Mouse (Mus musculus) inflammation-experienced regulatory T-cells, adult 6 months (primary cell): ENCODE data around the gene Olfr1501. TPM values are rescaled to one million over a fixed set of nuclear protein-coding genes. Genes with fewer than 3 reads are reported as not detected.
"Not testable (repeated sequence)": the region's sequence is repeated elsewhere in the genome, so short reads cannot be mapped to it uniquely, and the experiment has no call there.

Experiments used
- ATAC-seq: one replicate; pipeline ENCODE4 v1.8.0; 2017
- polyA plus RNA-seq, 3 experiments: library from polyadenylated mRNA; unstranded; fragments of 100-300 nt; shearing (Covaris generic); gene quantifications; one replicate each; pipeline ENCODE4 v1.2.1; 2017

Olfr1501 gene
- polyA plus RNA-seq: not detected

DNA sequence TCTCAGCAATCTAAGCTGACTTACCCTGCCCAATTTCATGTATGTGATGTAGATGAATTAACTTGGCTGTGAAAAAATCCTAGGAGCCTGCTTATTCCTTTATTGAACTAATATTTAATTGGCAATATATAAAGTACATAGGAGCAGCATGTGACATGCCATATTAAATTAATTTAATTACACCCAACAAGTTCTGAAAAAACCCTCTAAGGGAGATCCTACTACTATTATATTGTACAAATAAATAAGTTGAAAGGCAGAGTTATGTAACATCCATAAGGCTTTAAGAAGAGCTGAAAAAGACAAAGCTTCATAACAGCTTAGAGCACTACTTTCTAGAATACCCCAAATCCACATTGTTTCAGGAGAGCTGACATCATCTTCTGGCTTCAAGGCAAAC, at the start of gene Olfr1501:
Gene Olfr1501 (minus strand): TSS at position 101 of the 400 bp plus-strand sequence.
- ATAC-seq: not testable (repeated sequence)

DNA sequence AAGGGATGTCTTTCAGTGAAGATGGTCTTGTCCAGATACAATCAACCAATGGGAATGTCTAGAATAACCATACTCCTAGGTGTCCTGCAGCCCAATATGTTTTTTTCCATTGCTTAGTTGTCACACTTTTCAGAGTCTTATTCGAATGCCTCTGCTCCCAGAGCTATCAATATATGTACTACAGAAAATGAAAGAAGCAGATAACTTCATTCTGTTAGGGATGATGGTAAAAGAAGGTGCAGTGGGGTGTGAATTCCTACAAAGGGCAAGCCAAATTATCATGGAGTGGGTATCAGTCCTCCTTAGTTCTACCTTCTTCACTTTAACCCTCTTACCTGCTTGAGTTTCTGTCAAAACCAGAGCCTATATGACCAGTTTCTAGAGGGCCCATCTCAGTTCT, 47.3 kb upstream of the Olfr1501 start, which contains the start of gene Olfr1504:
Gene Olfr1504 (minus strand): TSS at position 101 of the 400 bp plus-strand sequence.
- no peak for ATAC-seq

DNA sequence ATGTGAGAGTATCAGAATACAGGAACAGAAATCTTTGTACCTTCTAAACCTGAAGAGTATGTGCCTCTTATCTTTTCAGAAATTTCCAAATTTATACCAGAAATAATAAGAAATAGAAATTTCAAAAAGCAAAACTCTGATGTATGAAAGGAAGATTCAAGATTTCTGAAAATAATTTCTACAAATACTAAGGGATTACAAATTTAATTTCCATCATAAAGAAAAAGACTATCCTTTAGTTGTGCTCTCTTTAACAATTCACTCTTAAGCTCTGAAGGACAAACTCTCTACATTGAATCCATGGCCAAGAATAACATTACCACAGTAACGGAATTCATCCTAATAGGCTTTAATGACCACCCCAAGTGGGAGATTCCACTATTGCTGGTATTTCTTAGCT, 11.0 kb upstream of the Olfr1501 start, which contains the start of gene Olfr1502:
Gene Olfr1502 (plus strand): TSS at position 301 of the 400 bp plus-strand sequence.
- ATAC-seq: no peak

DNA sequence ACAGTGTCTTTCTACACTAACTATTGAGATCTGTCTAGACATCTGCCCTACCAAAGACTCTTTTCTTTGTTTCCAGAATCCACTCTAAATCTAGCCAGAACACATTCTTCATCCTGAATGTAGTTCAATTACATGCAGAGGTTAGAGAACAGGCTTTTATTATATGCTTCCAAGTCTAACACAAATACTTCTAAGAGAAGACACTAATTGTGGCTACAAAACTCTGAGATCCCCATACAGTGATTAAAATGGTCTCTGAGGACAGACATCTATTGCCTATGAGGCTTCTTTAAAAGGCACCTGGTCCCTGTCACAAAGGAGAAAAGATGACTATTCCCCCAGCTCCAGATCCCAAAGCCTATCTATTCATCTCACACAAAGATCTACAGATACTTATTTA, 20.1 kb downstream of the Olfr1501 start, which contains the start of gene Olfr1500:
Gene Olfr1500 (minus strand): TSS at position 101 of the 400 bp plus-strand sequence.
- ATAC-seq: no peak

DNA sequence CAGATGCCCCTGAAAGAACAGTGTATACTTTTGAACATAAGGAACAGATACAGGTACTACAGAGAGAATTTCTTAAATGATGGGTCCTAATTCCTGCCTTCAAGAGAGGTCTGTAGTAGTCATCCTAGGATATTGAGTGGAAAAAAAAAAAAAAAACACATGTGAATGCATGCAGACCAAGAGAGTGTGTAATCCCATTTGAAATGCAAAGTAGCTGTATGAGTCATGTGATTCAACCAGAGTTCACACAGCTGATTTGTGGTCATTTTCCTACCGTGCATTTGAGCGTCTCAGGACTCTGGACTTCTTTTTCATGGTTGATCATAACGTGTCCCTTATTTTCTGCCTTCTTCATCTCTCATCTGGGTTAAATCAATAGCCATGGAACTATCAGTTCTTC, 22.0 kb downstream of the Olfr1501 start:
- ATAC-seq: no peak

DNA sequence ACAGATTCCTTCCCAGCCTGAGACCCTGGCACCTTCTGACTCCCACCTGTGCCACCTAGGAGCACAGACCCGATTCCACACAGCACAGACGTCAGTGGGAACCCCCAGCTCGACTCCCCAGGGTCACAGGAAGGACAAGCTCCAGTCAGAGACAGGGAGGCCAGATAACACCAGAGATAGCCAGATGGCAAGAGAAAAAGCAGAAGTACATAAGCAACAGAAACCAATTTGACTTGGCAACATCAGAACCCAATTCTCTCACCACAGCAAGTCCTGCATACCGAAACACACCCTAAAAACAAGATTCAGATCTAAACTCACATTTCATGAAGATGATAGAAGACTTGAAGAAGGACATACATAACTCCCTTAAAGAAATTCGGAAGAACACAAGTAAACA, 29.6 kb downstream of the Olfr1501 start:
- no peak for ATAC-seq

DNA sequence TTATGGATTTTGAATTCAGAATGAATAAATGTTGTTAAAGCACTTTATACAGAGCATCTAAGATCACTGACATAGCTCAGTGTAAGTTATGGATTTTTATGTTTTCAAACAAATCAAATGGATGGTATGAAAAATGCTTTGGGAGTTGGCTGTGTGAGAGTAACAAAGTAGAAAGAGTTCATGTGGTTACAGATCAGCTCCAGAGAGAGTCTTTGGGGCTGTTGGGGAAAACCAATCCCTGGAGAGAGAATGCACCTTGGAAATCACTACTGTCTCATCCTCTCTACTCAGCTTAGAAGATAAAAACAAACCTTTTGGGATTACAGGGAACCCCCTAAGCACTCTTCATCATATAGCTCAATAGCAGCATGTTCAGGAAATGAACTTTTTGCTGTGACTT, 31.1 kb downstream of the Olfr1501 start, which contains the start of gene Olfr1499:
Gene Olfr1499 (minus strand): TSS at position 101 of the 400 bp plus-strand sequence.
- no peak for ATAC-seq

DNA sequence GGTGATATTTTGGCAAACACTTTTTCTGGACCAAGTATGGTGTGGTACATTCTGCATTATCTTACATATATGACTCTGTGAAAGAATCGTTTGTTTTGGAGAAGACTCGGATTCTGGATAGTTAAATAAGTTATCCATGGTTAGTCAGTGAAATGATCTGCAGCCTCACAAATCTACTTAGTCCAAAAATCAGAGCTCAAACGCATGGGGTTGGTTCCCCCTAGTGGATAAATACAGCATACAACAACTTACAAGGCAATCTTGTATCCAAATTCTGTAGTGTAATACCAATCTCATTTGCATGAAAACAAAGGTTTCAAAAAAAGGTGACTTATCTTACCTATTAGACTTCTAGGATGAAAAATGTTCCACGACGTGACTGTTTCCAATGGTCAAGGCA, 31.7 kb downstream of the Olfr1501 start:
- ATAC-seq: no peak

DNA sequence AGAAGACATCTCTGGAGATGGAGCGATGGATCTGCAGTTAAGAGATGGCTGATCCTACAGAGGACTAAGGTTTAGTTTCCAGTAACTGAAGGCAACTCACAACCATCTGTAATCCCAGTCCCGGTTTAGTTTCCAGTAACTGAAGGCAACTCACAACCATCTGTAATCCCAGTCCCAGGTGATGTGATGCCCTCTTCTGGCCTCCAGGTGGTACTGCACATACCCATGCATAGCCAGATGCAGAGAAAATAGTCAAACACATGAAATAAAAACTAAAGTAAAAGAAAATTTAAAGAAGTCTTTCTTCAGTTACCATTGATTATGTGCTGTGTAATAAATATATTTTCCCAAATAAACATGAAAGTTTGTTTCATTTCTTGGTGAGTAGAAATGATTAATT, 37.7 kb downstream of the Olfr1501 start:
- no peak for ATAC-seq

DNA sequence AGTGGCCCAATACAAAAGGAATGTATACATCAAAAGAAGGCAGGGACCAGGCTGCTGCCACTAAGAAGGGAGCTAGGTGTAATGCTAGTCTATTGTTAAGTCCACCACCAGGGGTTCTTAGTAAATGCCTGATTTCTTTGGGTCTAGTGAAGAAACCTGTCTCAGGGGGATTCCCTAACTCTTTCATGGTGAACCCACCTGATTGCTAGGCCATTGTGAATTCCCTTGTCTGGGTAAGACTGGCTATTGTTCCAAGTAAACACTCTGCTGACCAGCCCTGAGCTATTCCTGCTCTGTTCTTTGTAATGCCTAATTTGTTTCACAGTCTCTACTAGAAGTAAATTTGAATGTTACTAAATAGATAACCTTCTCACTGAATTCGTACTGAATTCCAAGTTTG, 45.0 kb downstream of the Olfr1501 start:
- ATAC-seq: not testable (repeated sequence)

DNA sequence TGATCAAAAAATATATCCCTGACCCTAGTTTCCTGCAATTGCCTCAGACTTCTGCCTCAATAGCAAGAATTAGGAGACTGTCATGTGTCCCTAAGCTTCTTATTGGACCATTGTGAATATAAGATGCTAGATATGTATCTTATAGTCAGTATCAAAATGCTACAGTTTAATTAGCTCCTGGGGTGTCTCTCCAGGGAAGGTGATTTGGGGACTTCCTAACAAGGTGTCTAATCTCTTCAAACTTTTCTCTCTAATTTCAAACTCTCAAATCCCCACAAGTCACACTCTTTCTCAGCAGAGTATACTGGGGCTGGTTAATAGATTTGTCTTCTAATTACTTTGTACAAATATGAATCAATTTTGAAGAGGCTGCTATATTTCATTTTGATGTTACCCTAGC, 52.4 kb downstream of the Olfr1501 start, which contains the start of gene Olfr1497:
Gene Olfr1497 (minus strand): TSS at position 101 of the 400 bp plus-strand sequence.
- no peak for ATAC-seq

Other genes with a start within 250 kb of the Olfr1501 start
- gene Olfr1487, start 233.3 kb downstream of the Olfr1501 start, polyA plus RNA-seq: not detected
- not detected for gene Olfr1489, start 219.1 kb downstream of the Olfr1501 start, polyA plus RNA-seq
- not detected for gene Olfr1490, start 199.6 kb downstream of the Olfr1501 start, polyA plus RNA-seq
- not detected for gene Olfr1491, start 153.4 kb downstream of the Olfr1501 start, polyA plus RNA-seq
- not detected for gene Olfr1493-ps1, start 127.4 kb downstream of the Olfr1501 start, polyA plus RNA-seq
- not detected for gene Olfr1494, start 111.0 kb downstream of the Olfr1501 start, polyA plus RNA-seq
- gene Olfr1495, start 86.1 kb downstream of the Olfr1501 start, polyA plus RNA-seq: under 1 TPM in 1 of 3 experiments, not detected in 2; 0.57 TPM
- not detected for gene Olfr1496, start 72.8 kb downstream of the Olfr1501 start, polyA plus RNA-seq
- not detected for gene Olfr1497, start 52.5 kb downstream of the Olfr1501 start, polyA plus RNA-seq
- not detected for gene Olfr1499, start 31.2 kb downstream of the Olfr1501 start, polyA plus RNA-seq
- under 1 TPM in 2 of 3 experiments, not detected in 1; 0.35 to 0.55 TPM for gene Olfr1500, start 20.2 kb downstream of the Olfr1501 start, polyA plus RNA-seq
- gene Olfr1502, start 11.1 kb upstream of the Olfr1501 start, polyA plus RNA-seq: not detected
- not detected for gene Olfr1504, start 47.2 kb upstream of the Olfr1501 start, polyA plus RNA-seq
- gene Olfr1505, start 62.8 kb upstream of the Olfr1501 start, polyA plus RNA-seq: not detected